Mouse (Mus musculus): ENCODE measurements at regions not wholly inside any gene's neighbourhood (a gene's known extent, or its start where the extent isn't known, plus 50 kb on each side); places are given as distances from the start of the nearest gene placed in this dataset.

GRCm38 (mm10) chr12:39587204-39587909, 450.5 kb downstream of the Arl4a start:
- DNase-seq (ENCODE audit: low read depth, low spot score): no peak
- no peaks in the 10 kb centered on the region for H3K79me2 ChIP-seq (ENCODE audit: control insufficient read depth, insufficient read depth, low read length, poor library complexity)
- no peaks in the 10 kb centered on the region for H3K4me1 ChIP-seq (ENCODE audit: control insufficient read depth in 1 of 2, insufficient read depth in 2 of 2, low read length in 2 of 2)
- no peak for TF ChIP-seq MAX (IDR thresholded peaks at IDR 0.05; ENCODE audit: low read length)
- no peak for TF ChIP-seq ZKSCAN1 (IDR thresholded peaks at IDR 0.05; ENCODE audit: low read depth, low read length)
- TF ChIP-seq ZNF384 (IDR thresholded peaks at IDR 0.05; ENCODE audit: low read depth, low read length): no peak
- TF ChIP-seq TBP (IDR thresholded peaks at IDR 0.05; ENCODE audit: low read depth, low read length): no peak
- no peak for TF ChIP-seq MYB (IDR thresholded peaks at IDR 0.05; ENCODE audit: low read depth, low read length)
- no peak for TF ChIP-seq SMC3 (IDR thresholded peaks at IDR 0.05; ENCODE audit: low read depth, low read length)
- no peak for TF ChIP-seq USF1 (IDR thresholded peaks at IDR 0.05; ENCODE audit: low read depth, low read length)
- TF ChIP-seq CHD2 (IDR thresholded peaks at IDR 0.05; ENCODE audit: low read length): no peak
- TF ChIP-seq E2F4 (IDR thresholded peaks at IDR 0.05; ENCODE audit: borderline replicate concordance, low read depth, low read length): no peak
- no peak for TF ChIP-seq BHLHE40 (IDR thresholded peaks at IDR 0.05; ENCODE audit: borderline replicate concordance, low read depth, low read length)
- TF ChIP-seq JUND (IDR thresholded peaks at IDR 0.05; ENCODE audit: low read depth, low read length): no peak
- no peak for TF ChIP-seq POLR2AphosphoS2 (IDR thresholded peaks at IDR 0.05; ENCODE audit: low read length)
- no peak for TF ChIP-seq ZC3H11A (IDR thresholded peaks at IDR 0.05; ENCODE audit: low read depth, low read length)
- no peak for TF ChIP-seq NELFE (IDR thresholded peaks at IDR 0.05; ENCODE audit: low read depth, low read length)
- no peak overlapping the region for H3K27ac ChIP-seq (ENCODE audit: control insufficient read depth, low read depth, low read length)
- H3K27me3 ChIP-seq (ENCODE audit: control insufficient read depth in 1 of 2, insufficient read depth in 2 of 2, low read length in 2 of 2): no peaks in the 10 kb centered on the region; a peak in 1 of 4 replicates
- no peak overlapping the region for H3K4me3 ChIP-seq (ENCODE audit: control insufficient read depth in 1 of 2, insufficient read depth in 1 of 2, low read depth in 2 of 2, low read length in 2 of 2)
- no peaks in the 10 kb centered on the region for H3K36me3 ChIP-seq (ENCODE audit: control insufficient read depth in 1 of 2, insufficient read depth in 2 of 2, low read length in 2 of 2)
- H3K9ac ChIP-seq (ENCODE audit: control insufficient read depth, low read depth, low read length, poor library complexity, severe bottlenecking): no peak overlapping the region
- H3K9me3 ChIP-seq (replicated peaks; ENCODE audit: insufficient read depth, low read length): no peaks in the 10 kb centered on the region

- H3K27me3 ChIP-seq (ENCODE audit: control insufficient read depth in 1 of 2, insufficient read depth in 2 of 2, low read length in 2 of 2): peaks cover 0 to 1% of the 10 kb centered on the region in 2 experiments; a peak in 2 of 4 replicates
- no peak overlapping the region for H3K4me3 ChIP-seq (ENCODE audit: control insufficient read depth in 1 of 2, insufficient read depth in 1 of 2, low read depth in 2 of 2, low read length in 2 of 2)
- no peaks in the 10 kb centered on the region for H3K9me3 ChIP-seq (replicated peaks; ENCODE audit: insufficient read depth, low read length)
- H3K27ac ChIP-seq (ENCODE audit: control insufficient read depth, low read depth, low read length): no peak overlapping the region
- no peak overlapping the region for H3K9ac ChIP-seq (ENCODE audit: control insufficient read depth, low read depth, low read length, poor library complexity, severe bottlenecking)
- no peak for DNase-seq (ENCODE audit: low read depth, low spot score)
- no peaks in the 10 kb centered on the region for H3K79me2 ChIP-seq (ENCODE audit: control insufficient read depth, insufficient read depth, low read length, poor library complexity)
- no peaks in the 10 kb centered on the region for H3K36me3 ChIP-seq (ENCODE audit: control insufficient read depth in 1 of 2, insufficient read depth in 2 of 2, low read length in 2 of 2)
- TF ChIP-seq CHD1 (IDR thresholded peaks at IDR 0.05; ENCODE audit: low read depth, low read length): no peak
- no peak for TF ChIP-seq TAL1 (IDR thresholded peaks at IDR 0.05; ENCODE audit: low read length)
- no peak for TF ChIP-seq CHD2 (IDR thresholded peaks at IDR 0.05; ENCODE audit: low read length)
- TF ChIP-seq ZKSCAN1 (IDR thresholded peaks at IDR 0.05; ENCODE audit: low read depth, low read length): no peak
- TF ChIP-seq TCF12 (IDR thresholded peaks at IDR 0.05; ENCODE audit: low read depth, low read length): no peak
- no peaks in the 10 kb centered on the region for H3K4me1 ChIP-seq (ENCODE audit: control insufficient read depth in 1 of 2, insufficient read depth in 2 of 2, low read length in 2 of 2)
These were observed 451.7 kb downstream of the Arl4a start for GRCm38 (mm10) chr12:39586163-39586562.

Measured in MEL (cell line).